ENCODE assay signal across 8 mouse cellular contexts in the genomic region with DNA sequence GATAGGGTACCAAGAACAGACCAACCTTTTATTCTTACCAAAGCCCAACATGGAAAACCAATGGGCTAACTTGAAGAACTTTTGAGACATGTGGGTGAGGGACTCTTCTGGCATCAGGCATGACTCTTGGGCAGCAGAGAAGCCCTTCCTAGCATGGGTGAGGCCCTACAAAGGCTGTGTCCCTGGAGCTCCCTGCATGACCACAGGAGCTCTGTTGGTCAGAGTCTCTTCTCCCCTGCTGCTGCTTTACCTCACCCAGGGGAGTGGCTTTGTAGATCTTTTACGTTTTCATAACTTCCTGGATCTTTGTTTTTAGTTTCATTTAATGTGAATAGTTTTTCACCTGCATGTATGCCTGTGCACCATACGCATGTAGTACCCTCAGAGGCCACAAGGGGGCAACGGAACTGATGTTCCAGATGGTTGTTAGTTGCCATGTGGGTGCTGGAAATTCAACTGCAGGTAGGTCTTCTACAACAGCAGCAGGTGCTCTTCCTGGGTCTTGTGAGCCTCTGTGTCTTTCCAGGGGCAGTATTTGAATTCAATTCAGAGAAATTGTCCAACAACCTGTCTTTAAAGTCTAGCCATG.
DNase-seq lines count a peak whose midpoint lies in the region; ATAC-seq and TF ChIP-seq lines count a peak whose summit lies in the region.

No protein-coding gene starts in this region.

- no peak overlapping the region for H3K9ac ChIP-seq in kidney, embryonic 15.5 days
- no peak overlapping the region for H3K9ac ChIP-seq in ES-E14 (ENCODE audit: insufficient read depth, low read depth, low read length, poor library complexity, severe bottlenecking)

- H3K36me3 ChIP-seq in kidney, adult 2 months (ENCODE audit: control insufficient read depth, insufficient read depth, low read length), result peaks cover 33% of the 10 kb centered on the region
- H3K36me3 ChIP-seq in kidney, embryonic 15.5 days, result peaks cover 99% of the 10 kb centered on the region
- peaks cover 66% of the 10 kb centered on the region for H3K36me3 ChIP-seq in ES-E14 (ENCODE audit: control insufficient read depth, insufficient read depth, low read length, poor library complexity, severe bottlenecking)

- H3K27ac ChIP-seq in kidney, adult 2 months (ENCODE audit: insufficient read depth, low read depth, low read length), result no peak overlapping the region
- H3K27ac ChIP-seq in kidney, embryonic 15.5 days, result no peak overlapping the region
- no peak overlapping the region for H3K27ac ChIP-seq in ES-E14 (ENCODE audit: insufficient read depth, low read depth, low read length, poor library complexity, severe bottlenecking)

- WGBS in kidney, adult 2 months, result 62% methylated on average over 3 of the region's 3 CpGs
- 65% methylated on average over 3 of the region's 3 CpGs for WGBS in kidney, embryonic 15.5 days
- 54% methylated on average over 3 of the region's 3 CpGs for WGBS in lung, adult 2 months

- no peak for ATAC-seq in kidney, embryonic 15.5 days (replicated peaks; ENCODE audit: low FRiP score)

- no peaks in the 10 kb centered on the region for H3K4me1 ChIP-seq in kidney, adult 2 months (ENCODE audit: control insufficient read depth, insufficient read depth, low read length)
- no peaks in the 10 kb centered on the region for H3K4me1 ChIP-seq in kidney, embryonic 15.5 days
- H3K4me1 ChIP-seq in ES-E14 (ENCODE audit: control insufficient read depth in 2 of 2, insufficient read depth in 2 of 2, low read length in 2 of 2, poor library complexity in 1 of 2), result no peaks in the 10 kb centered on the region; a peak in 1 of 4 replicates
- H3K4me1 ChIP-seq in lung, adult 2 months (ENCODE audit: control insufficient read depth, insufficient read depth, low read length), result no peaks in the 10 kb centered on the region

- no peaks in the 10 kb centered on the region for H3K27me3 ChIP-seq in kidney, adult 2 months (replicated peaks; ENCODE audit: control insufficient read depth, insufficient read depth, low read length)
- H3K27me3 ChIP-seq in kidney, embryonic 15.5 days, result no peaks in the 10 kb centered on the region

- peak; percentile 73 for TF ChIP-seq CTCF in kidney, adult 2 months (conservative IDR thresholded peaks at IDR 0.05; ENCODE audit: insufficient read depth, insufficient read length, low read depth, low read length)
- TF ChIP-seq CTCF in lung, adult 2 months (IDR thresholded peaks at IDR 0.05; ENCODE audit: insufficient read depth, low read length), result peak; percentile 77

- no peak overlapping the region for H3K4me2 ChIP-seq in kidney, embryonic 15.5 days

- intact Hi-C loops in gastrocnemius, postnatal 36 days (cut with DNase I), result no loop called here

- H3K9me3 ChIP-seq in kidney, embryonic 15.5 days (replicated peaks), result no peaks in the 10 kb centered on the region
- no peaks in the 10 kb centered on the region for H3K9me3 ChIP-seq in ES-E14 (ENCODE audit: control insufficient read depth, insufficient read depth, low read depth, low read length)

- in situ Hi-C loops in ES-E14 (cut with MboI; ENCODE audit: low sequenced_read_pairs in 2 of 2, unreplicated experiment in 2 of 2), result no loop called here

- no peak overlapping the region for H3K4me3 ChIP-seq in kidney, adult 2 months (ENCODE audit: insufficient read depth, low read depth, low read length)
- H3K4me3 ChIP-seq in kidney, embryonic 15.5 days (replicated peaks), result no peak overlapping the region
- no peak overlapping the region for H3K4me3 ChIP-seq in ES-E14 (ENCODE audit: insufficient read depth in 1 of 2, low read depth in 1 of 2, low read length in 2 of 2, poor library complexity in 1 of 2, severe bottlenecking in 1 of 2)
- no peak overlapping the region for H3K4me3 ChIP-seq in lung, adult 2 months (replicated peaks; ENCODE audit: extremely low read depth, low read depth, low read length)

- no peak for TF ChIP-seq POLR2A in kidney, adult 2 months (IDR thresholded peaks at IDR 0.05; ENCODE audit: low read depth, low read length)
- TF ChIP-seq POLR2A in lung, adult 2 months (IDR thresholded peaks at IDR 0.05; ENCODE audit: borderline replicate concordance, extremely low read depth, low read depth, low read length), result no peak

- DNase-seq in kidney, adult 2 months, result peak; percentile 55
- DNase-seq in ES-E14 (ENCODE audit: low read depth, low spot score), result peak; percentile 78
- DNase-seq in adrenal gland, postnatal 36 days, result peak; percentile 68 to 71
- peak; percentile 51 to 55 for DNase-seq in gastrocnemius, postnatal 36 days
- peak; percentile 62 for DNase-seq in lung, adult 2 months
- DNase-seq in spleen, postnatal 36 days (ENCODE audit: low spot score in 2 of 2), result peak; percentile 14 to 19
- DNase-seq in layer of hippocampus, adult 9-11 months, result no peak

TF ChIP-seq in ES-E14, 5 proteins besides CTCF, POLR2A, EP300 and RAD21:
- TF ChIP-seq HCFC1 (IDR thresholded peaks at IDR 0.05; ENCODE audit: borderline replicate concordance, insufficient read depth, low read length), result no peak
- no peak for TF ChIP-seq ZNF384 (IDR thresholded peaks at IDR 0.05; ENCODE audit: low read depth, low read length)
- TF ChIP-seq ZC3H11A (IDR thresholded peaks at IDR 0.05; ENCODE audit: borderline replicate concordance, low read depth, low read length), result no peak
- TF ChIP-seq CHD2 (IDR thresholded peaks at IDR 0.05; ENCODE audit: low read depth, low read length), result no peak
- TF ChIP-seq MAFK (IDR thresholded peaks at IDR 0.05; ENCODE audit: insufficient read depth, low read depth, low read length), result no peak
